Mouse (Mus musculus) left cerebral cortex, adult 9 months (tissue): ENCODE results near the gene Galnt9.

Experiments used
- DNase-seq, 2 experiments: peaks; one replicate each; pipeline ENCODE4 v3.0.0; 2022; ENCODE audit warnings: low spot score in 2 of 2

Galnt9 gene

GRCm38 (mm10) chr5:110628156-110628555, 84.0 kb downstream of the Galnt9 start:
- DNase-seq = no peak

DNA sequence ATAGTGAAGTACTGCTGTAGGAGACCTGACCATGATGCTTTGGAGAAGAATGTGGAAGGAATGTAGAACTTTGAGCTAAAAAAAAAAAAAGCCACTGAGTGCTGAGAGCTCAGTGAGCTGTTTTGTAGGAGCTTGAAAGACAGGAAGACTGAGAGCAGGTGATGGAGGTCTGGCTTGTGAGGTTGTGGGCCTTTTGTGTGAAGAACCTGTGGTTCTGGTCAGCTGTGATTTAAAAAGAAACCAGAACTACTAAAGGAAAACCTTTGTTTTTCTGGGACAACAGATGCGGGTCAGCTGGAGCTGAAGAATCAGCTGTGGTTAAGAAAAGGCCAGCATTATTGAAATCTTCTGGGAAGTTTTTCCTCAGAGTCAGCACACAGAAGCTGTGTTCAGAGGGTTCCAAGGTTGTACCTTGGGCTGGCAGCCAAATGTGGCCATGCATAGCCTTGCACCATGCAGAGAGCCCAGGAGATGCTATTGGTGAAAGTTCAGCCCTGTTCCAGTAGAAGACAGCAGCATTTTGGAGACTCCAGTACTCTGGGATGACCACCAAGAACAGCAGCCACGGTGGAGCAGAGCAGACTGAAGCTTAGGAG, 85.5 kb downstream of the Galnt9 start:
- no peak for DNase-seq

DNA sequence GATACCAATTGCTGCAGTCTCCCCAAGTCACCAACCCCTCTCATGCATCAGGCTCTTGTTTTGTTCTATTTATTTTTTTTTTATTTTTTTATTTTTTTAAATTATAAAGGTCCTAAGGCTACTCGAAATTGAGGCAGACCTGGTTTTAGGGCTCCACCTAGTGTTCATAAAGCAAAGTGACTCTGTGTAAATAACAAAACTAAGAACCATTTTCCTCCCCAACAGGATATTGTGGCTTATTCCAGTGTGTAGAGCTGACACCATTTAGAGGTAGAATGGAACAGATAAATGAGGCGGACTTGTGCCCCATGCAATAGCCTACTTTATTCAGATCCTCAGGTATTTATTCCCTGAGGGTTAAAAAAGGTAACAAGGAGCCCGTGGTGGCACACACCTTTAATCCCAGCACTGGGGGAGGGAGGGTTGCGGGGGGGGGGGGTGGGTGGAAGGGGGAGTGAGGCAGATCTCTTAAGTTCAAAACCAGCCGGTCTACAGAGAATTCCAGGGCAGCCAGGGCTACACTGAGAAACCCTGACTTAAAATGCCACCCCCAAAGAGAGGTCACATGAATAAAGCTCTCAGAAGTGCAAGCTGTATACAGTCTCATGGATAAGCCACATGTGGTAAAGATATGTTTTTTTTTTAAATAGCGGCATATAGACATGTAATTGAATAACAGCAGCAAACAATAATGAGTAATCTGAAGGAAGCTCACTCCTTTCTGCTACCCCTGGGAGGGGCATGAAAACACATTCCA, 92.0 kb downstream of the Galnt9 start:
- peak in 1 of 2 experiments; percentile 25 for DNase-seq

DNA sequence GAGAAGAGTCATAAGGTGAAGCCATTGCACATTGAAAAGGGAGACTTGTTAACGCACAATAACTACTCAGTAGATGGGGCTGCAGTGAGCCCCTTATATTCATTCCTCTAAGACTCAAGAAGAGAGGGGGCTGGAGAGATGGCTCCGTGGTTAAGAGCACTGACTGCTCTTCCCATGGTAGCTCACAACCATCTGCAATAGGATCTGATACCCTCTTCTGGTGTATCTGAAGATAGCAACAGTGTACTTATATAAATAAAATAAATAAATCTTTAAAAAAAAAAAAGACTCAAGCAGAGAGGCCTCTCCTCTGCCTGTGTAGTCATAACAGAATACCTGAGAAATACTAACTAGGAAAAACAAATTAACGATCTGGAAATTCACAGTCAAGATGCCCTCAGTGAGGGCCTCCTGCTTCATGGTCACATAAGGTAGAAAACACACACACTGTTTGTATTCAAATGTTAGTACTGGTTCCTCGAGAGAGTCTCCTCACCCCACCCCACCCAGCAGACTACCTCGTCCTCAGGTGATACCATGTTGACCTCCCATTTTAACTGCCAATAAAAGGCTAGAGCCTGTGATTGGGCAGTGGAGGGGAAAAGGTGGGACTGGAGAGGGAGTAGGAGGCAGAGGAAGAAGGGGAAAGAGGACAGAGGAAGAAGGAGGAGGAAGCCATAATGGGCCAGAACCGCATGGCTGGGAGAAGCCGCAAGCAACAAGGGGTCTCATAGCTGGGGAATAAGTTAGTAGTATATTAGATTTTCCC, 94.3 kb downstream of the Galnt9 start:
- DNase-seq = no peak

- DNase-seq = peak; percentile 48 to 92
Measured at GRCm38 (mm10) chr5:110639459-110639858, 95.3 kb downstream of the Galnt9 start.

GRCm38 (mm10) chr5:110646377-110646776, 102.2 kb downstream of the Galnt9 start:
- DNase-seq = no peak

DNA sequence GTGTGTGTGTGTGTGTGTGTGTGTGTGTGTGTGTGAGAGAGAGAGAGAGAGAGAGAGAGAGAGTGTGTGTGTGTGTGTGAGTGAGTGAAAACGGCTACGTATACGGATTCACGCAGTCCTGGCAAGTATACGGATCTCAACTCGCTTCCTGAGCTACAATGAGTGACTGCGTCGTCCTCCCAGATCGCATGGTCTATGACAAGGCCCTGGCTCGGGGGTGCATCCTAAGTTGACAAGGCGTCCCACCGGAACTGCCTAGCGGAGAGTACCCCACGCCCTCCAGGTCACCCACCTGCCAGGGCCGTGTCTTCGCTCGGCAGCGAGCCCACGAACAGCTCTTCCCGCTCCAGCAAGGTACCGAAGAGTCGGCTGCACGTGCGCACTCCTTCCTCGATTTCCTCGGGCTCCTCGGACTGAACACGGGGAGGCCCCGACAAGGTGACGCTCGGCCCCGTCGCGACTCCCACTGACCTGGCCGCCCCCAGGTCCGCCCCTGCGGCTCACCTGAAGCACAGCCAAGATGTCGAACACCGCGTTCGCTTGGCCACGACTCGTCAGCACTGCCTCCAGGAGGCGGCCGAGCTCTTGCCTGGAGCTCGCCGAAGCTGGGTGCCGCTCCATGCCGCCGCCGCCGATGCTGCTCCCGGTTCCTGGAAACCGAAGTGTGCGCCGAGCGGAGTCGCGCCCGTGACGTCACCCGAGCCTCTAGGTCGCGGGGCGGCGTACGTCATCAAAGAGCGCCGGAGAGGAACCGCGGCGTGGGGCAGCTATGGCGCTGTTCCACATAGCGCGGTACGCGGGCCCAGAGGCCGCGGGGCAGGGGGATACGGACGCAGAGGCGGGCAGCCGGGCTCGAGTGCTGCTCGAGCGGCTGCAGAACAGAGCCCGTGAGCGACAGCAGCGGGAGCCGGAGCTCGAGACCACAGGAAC, 108.8 kb downstream of the Galnt9 start, which contains the start of the genes Noc4l and Ddx51:
Gene Noc4l, minus strand, starts transcription at position 699 of the 930 bp plus-strand sequence.
Gene Ddx51, plus strand, starts transcription at position 733 of the 930 bp plus-strand sequence.
- DNase-seq = peak; percentile 73 to 93

GRCm38 (mm10) chr5:110653686-110654085, 109.5 kb downstream of the Galnt9 start:
- peak in 1 of 2 experiments; percentile 12 for DNase-seq

GRCm38 (mm10) chr5:110659682-110660081, 115.5 kb downstream of the Galnt9 start:
- DNase-seq = no peak

DNA sequence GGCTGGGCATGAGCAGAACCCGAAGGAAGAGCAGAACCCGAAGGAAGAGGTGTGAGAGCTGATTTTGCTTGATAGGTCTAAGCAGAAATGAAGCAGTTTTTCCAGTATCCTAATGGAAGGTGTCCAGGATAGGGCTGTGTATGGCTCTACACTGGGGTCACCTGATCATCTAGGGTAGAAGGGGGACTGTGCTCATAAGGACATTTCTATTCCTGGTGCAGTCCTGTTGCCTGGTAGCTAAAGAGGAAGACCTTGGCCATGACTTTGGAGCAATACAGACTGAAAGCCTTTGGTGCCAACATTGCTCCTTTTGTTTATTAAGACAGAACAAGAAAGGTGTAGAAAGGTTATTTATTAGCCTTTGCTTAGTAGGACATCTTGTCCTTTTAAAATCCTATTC, 119.9 kb downstream of the Galnt9 start:
- DNase-seq = no peak

GRCm38 (mm10) chr5:110664750-110665269, 120.7 kb downstream of the Galnt9 start:
- no peak for DNase-seq

GRCm38 (mm10) chr5:110665486-110666121, 121.4 kb downstream of the Galnt9 start:
- no peak for DNase-seq
